ENCODE assay signal across 12 mouse cellular contexts in the genomic region with DNA sequence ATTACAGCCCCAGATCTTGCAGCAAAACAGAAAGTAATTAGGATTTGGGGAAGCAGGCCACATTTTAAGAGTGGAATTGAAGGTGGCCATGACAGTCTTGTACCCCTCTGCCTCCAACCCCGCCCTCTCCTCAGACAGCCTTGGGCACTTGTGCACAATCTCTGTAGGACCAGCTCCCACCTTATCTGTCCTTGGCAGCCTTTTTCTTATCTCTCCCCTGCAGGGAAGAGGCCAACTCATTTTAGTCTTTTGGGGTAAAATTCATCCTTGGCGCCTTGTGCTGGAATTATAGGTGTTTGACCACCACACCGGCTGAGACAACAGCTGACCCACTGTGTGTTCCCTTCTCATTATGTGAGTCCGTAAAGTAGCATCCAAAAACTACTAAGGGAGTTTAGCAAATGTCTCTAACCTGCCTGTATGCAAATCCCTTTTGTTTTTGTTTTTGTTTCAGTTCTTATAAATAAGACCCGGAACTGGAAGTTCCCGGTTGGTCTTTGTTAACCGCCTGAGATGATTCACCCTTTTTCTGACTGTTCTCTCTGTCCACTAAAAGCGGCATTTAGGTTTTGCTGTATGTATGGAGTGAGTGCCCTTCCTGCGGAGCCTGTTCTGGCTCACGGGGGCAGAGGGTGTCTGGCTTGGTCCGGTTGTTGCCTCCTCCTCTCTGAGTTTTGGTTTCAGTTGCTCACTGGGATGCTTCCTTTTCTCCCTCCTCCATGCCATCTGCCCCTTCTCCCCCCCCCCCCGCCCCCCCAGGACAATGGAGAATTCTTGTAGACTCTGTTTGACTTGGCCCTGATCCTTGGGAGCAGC.
A peak's percentile ranks its signal among the peaks of the same experiment; 100 is the strongest.
DNase-seq lines count a peak whose midpoint lies in the region; ATAC-seq and TF ChIP-seq lines count a peak whose summit lies in the region.
"Had no signal": no experiment of that assay in that cellular context is flagged by ENCODE, and none has a peak within 500 bp of the region (broad histone marks: within the 10 kb centered on the region; RNA-seq: fewer than 3 reads in every experiment).

No protein-coding gene starts in this region.

- DNase-seq in forebrain, embryonic 10.5 days (ENCODE audit: extremely low spot score, low spot score): no peak
- no peak for DNase-seq in stomach, postnatal 0 days (ENCODE audit: low spot score)
- DNase-seq in layer of hippocampus, adult 11-12 months (ENCODE audit: low spot score): no peak
- no peak for DNase-seq in layer of hippocampus, postnatal 10 days (ENCODE audit: low spot score in 2 of 2)
- no peak for DNase-seq in T-cell, adult 2 months (ENCODE audit: low spot score)
- DNase-seq: gastrocnemius, postnatal 10 days; thymus, adult 2 months had no signal

- H3K27ac ChIP-seq in forebrain, embryonic 10.5 days: 0 out of 2 replicates have a peak overlapping the region, but pooled peaks have one; percentile 53
- no peak overlapping the region for H3K27ac ChIP-seq in forebrain, embryonic 13.5 days
- no peak overlapping the region for H3K27ac ChIP-seq in stomach, embryonic 15.5 days
- no peak overlapping the region for H3K27ac ChIP-seq in stomach, postnatal 0 days (replicated peaks)
- H3K27ac ChIP-seq in liver, embryonic 12.5 days: peak overlapping the region; percentile 84
- H3K27ac ChIP-seq: kidney, postnatal 0 days; limb, embryonic 15.5 days had no signal

- 77% methylated on average over 11 of the region's 12 CpGs for WGBS in forebrain, embryonic 10.5 days
- WGBS in forebrain, embryonic 13.5 days: 86% methylated on average over 11 of the region's 12 CpGs
- WGBS in stomach, embryonic 15.5 days: 68% methylated on average over 11 of the region's 12 CpGs
- 62% methylated on average over 11 of the region's 12 CpGs for WGBS in stomach, postnatal 0 days
- 15% methylated on average over 11 of the region's 12 CpGs for WGBS in liver, embryonic 12.5 days (ENCODE audit: insufficient replicate concordance)

- no peak overlapping the region for H3K4me2 ChIP-seq in forebrain, embryonic 13.5 days
- no peak overlapping the region for H3K4me2 ChIP-seq in stomach, embryonic 15.5 days
- no peak overlapping the region for H3K4me2 ChIP-seq in stomach, postnatal 0 days (replicated peaks; ENCODE audit: low read depth)
- peak overlapping the region; percentile 69 for H3K4me2 ChIP-seq in liver, embryonic 12.5 days
- H3K4me2 ChIP-seq: limb, embryonic 15.5 days had no signal

- H3K36me3 ChIP-seq in forebrain, embryonic 10.5 days (replicated peaks): no peaks in the 10 kb centered on the region
- no peaks in the 10 kb centered on the region for H3K36me3 ChIP-seq in forebrain, embryonic 13.5 days (ENCODE audit: poor library complexity, severe bottlenecking)
- no peaks in the 10 kb centered on the region for H3K36me3 ChIP-seq in stomach, embryonic 15.5 days
- H3K36me3 ChIP-seq in stomach, postnatal 0 days (ENCODE audit: control insufficient read depth, insufficient read depth, low read length): no peaks in the 10 kb centered on the region
- H3K36me3 ChIP-seq in liver, embryonic 12.5 days: peaks cover 11% of the 10 kb centered on the region
- H3K36me3 ChIP-seq: limb, embryonic 15.5 days had no signal

- H3K9me3 ChIP-seq in forebrain, embryonic 10.5 days: no peaks in the 10 kb centered on the region
- H3K9me3 ChIP-seq in forebrain, embryonic 13.5 days (replicated peaks): no peaks in the 10 kb centered on the region
- no peaks in the 10 kb centered on the region for H3K9me3 ChIP-seq in stomach, embryonic 15.5 days
- no peaks in the 10 kb centered on the region for H3K9me3 ChIP-seq in stomach, postnatal 0 days (ENCODE audit: control insufficient read depth, low read length)
- H3K9me3 ChIP-seq in liver, embryonic 12.5 days (replicated peaks): no peaks in the 10 kb centered on the region
- H3K9me3 ChIP-seq: limb, embryonic 15.5 days had no signal

- TF ChIP-seq EP300 in stomach, postnatal 0 days (optimal IDR thresholded peaks at IDR 0.05): no peak

- no peak overlapping the region for H3K4me3 ChIP-seq in forebrain, embryonic 10.5 days
- H3K4me3 ChIP-seq in forebrain, embryonic 13.5 days: no peak overlapping the region
- H3K4me3 ChIP-seq in stomach, embryonic 15.5 days (replicated peaks): no peak overlapping the region
- H3K4me3 ChIP-seq in stomach, postnatal 0 days (ENCODE audit: low read depth, low read length): no peak overlapping the region
- H3K4me3 ChIP-seq in liver, embryonic 12.5 days: peak overlapping the region; percentile 51
- H3K4me3 ChIP-seq: limb, embryonic 15.5 days had no signal

- TF ChIP-seq CTCF in stomach, postnatal 0 days (IDR thresholded peaks at IDR 0.05; ENCODE audit: low read depth): no peak

- H3K27me3 ChIP-seq in forebrain, embryonic 10.5 days (ENCODE audit: poor library complexity, severe bottlenecking): peaks cover 33% of the 10 kb centered on the region
- H3K27me3 ChIP-seq in forebrain, embryonic 13.5 days: peaks cover 8% of the 10 kb centered on the region; the same call in 1 of the 2 replicates
- no peaks in the 10 kb centered on the region for H3K27me3 ChIP-seq in stomach, embryonic 15.5 days (replicated peaks)
- H3K27me3 ChIP-seq in stomach, postnatal 0 days (ENCODE audit: control insufficient read depth, insufficient read depth, low read length): no peaks in the 10 kb centered on the region
- H3K27me3 ChIP-seq in liver, embryonic 12.5 days (replicated peaks): no peaks in the 10 kb centered on the region
- H3K27me3 ChIP-seq: limb, embryonic 15.5 days had no signal

- no peak for ATAC-seq in forebrain, embryonic 13.5 days
- ATAC-seq in stomach, embryonic 15.5 days (ENCODE audit: insufficient read depth, low FRiP score, low read depth): peak; percentile 94
- ATAC-seq in stomach, postnatal 0 days (ENCODE audit: low FRiP score, low TSS enrichment): no peak
- peak; percentile 99 for ATAC-seq in liver, embryonic 12.5 days

- no peak overlapping the region for H3K9ac ChIP-seq in forebrain, embryonic 13.5 days
- H3K9ac ChIP-seq in stomach, embryonic 15.5 days: no peak overlapping the region
- H3K9ac ChIP-seq in stomach, postnatal 0 days (ENCODE audit: low read length): no peak overlapping the region
- H3K9ac ChIP-seq in liver, embryonic 12.5 days: peak overlapping the region; percentile 66
- H3K9ac ChIP-seq: limb, embryonic 15.5 days had no signal

- H3K4me1 ChIP-seq in forebrain, embryonic 10.5 days: peaks cover 16% of the 10 kb centered on the region
- no peaks in the 10 kb centered on the region for H3K4me1 ChIP-seq in forebrain, embryonic 13.5 days
- peaks cover 5% of the 10 kb centered on the region; the same call in 1 of the 2 replicates for H3K4me1 ChIP-seq in stomach, embryonic 15.5 days
- H3K4me1 ChIP-seq in stomach, postnatal 0 days (replicated peaks; ENCODE audit: control insufficient read depth, insufficient read depth): no peaks in the 10 kb centered on the region
- peaks cover 84% of the 10 kb centered on the region for H3K4me1 ChIP-seq in liver, embryonic 12.5 days

Comparison
In these comparisons a context has a peak if more than half of its experiments do, and no peak if none do; other contexts are left out.
1. H3K27ac ChIP-seq: peak in forebrain, embryonic 10.5 days (single experiment) and liver, embryonic 12.5 days (single experiment); none in forebrain, embryonic 13.5 days (single experiment), stomach, embryonic 15.5 days (single experiment) and stomach, postnatal 0 days (single experiment).
2. ATAC-seq: peak in stomach, embryonic 15.5 days (single experiment) and liver, embryonic 12.5 days (single experiment); none in forebrain, embryonic 13.5 days (single experiment) and stomach, postnatal 0 days (single experiment).